Mouse (Mus musculus) neural tube, embryonic 11.5 days (tissue): Measurements from ENCODE around the gene Spaar. TPM values are rescaled to one million over a fixed set of nuclear protein-coding genes. Genes with fewer than 3 reads are reported as not detected.

ENCODE experiments used
- ATAC-seq: fragments of 200-750 bp; cut with Nextera tagmentation; 2 replicates; pipeline ENCODE4 v1.8.0; 2017; ENCODE audit warnings: moderate number of reproducible peaks, mild to moderate bottlenecking, moderate TSS enrichment, moderate library complexity; ENCODE audit not compliant: insufficient read depth, low FRiP score, low TSS enrichment
- DNase-seq: peaks from one replicate; pipeline ENCODE4 v3.0.0-alpha.2; 2015; ENCODE audit warnings: low spot score
- H3K27ac ChIP-seq: fragments of 300-500 bp; sonication (generic); 2 replicates; pipeline ENCODE4 v1.5.1; 2014; ENCODE audit warnings: low read depth, mild to moderate bottlenecking, low read length
- H3K27me3 ChIP-seq: fragments of 300-500 bp; sonication (generic); 2 replicates; pipeline ENCODE4 v1.6.1; 2014; ENCODE audit warnings: mild to moderate bottlenecking, low read length, mixed read lengths; ENCODE audit not compliant: control insufficient read depth, insufficient read depth
- H3K36me3 ChIP-seq: fragments of 300-500 bp; sonication (generic); 2 replicates; pipeline ENCODE4 v1.6.1; 2014; ENCODE audit warnings: mild to moderate bottlenecking, low read length, moderate library complexity, mixed read lengths; ENCODE audit not compliant: control insufficient read depth, insufficient read depth
- H3K4me1 ChIP-seq: fragments of 300-500 bp; sonication (generic); 2 replicates; pipeline ENCODE4 v1.6.1; 2014; ENCODE audit warnings: low read length, mixed read lengths; ENCODE audit not compliant: control insufficient read depth, insufficient read depth
- H3K4me2 ChIP-seq: fragments of 300-500 bp; sonication (generic); 2 replicates; pipeline ENCODE4 v1.6.1; 2014; ENCODE audit warnings: low read depth, mild to moderate bottlenecking, moderate library complexity
- H3K4me3 ChIP-seq: fragments of 300-500 bp; sonication (generic); 2 replicates; pipeline ENCODE4 v1.5.1; 2014; ENCODE audit warnings: low read depth, low read length
- H3K9ac ChIP-seq: fragments of 300-500 bp; sonication (generic); 2 replicates; pipeline ENCODE4 v1.6.1; 2014; ENCODE audit warnings: mild to moderate bottlenecking, low read length
- H3K9me3 ChIP-seq: fragments of 300-500 bp; sonication (generic); 2 replicates; pipeline ENCODE4 v1.6.1; 2016; ENCODE audit warnings: low read length; ENCODE audit not compliant: control insufficient read depth
- WGBS: fragments of 180-500 bp; shearing (Covaris S2); extraction: QIAGEN DNeasy Blood & Tissue Kit; methylation state at CpG from one replicate; pipeline ENCODE4 v1.1.7; 2014; 5-methylcytosine and 5-hydroxymethylcytosine counted together
- polyA plus RNA-seq: library from polyadenylated mRNA; unstranded; fragments of >200 nt; fragmentation: Nextera tagmentation; extraction: Ambion mirVana; gene quantifications from 2 replicates; pipeline ENCODE4 v1.2.1, GENCODE M21; 2014

Gene Spaar
- polyA plus RNA-seq, 1 experiment from 2014 or later = not detected

- ATAC-seq (no peak), DNase-seq (no peak)
- Histone ChIP-seq H3K27me3 (no peaks in the 10 kb centered on the region), H3K4me3 (no peak overlapping the region), H3K9me3 (peaks cover under 1% of the 10 kb centered on the region; the same call in 1 of the 2 replicates), H3K4me2 (no peak overlapping the region), H3K36me3 (no peaks in the 10 kb centered on the region), H3K4me1 (no peaks in the 10 kb centered on the region), H3K27ac (no peak overlapping the region), H3K9ac (no peak overlapping the region)
- 72% methylated on average over 7 of the region's 7 CpGs for WGBS
Observed at GRCm38 (mm10) chr4:43798936-43799335, 69.1 kb downstream of the Spaar start.

Other genes with a start within 250 kb of the Spaar start
- not detected in 2 replicates for gene Sit1, start 246.3 kb upstream of the Spaar start, polyA plus RNA-seq
- 46.6 and 55.9 TPM in 2 replicates for gene Ccdc107, start 237.1 kb upstream of the Spaar start, polyA plus RNA-seq
- 36.7 and 39.3 TPM in 2 replicates for gene Arhgef39, start 230.3 kb upstream of the Spaar start, polyA plus RNA-seq
- 0.23 and 0.44 TPM in 2 replicates for gene Car9, start 223.1 kb upstream of the Spaar start, polyA plus RNA-seq
- 101 and 127 TPM in 2 replicates for gene Tpm2, start 206.3 kb upstream of the Spaar start, polyA plus RNA-seq
- gene Creb3, start 167.7 kb upstream of the Spaar start, polyA plus RNA-seq = 56.0 and 62.5 TPM in 2 replicates
- 42.1 and 48.8 TPM in 2 replicates for gene Tln1, start 167.3 kb upstream of the Spaar start, polyA plus RNA-seq
- gene Rgp1, start 151.3 kb upstream of the Spaar start, polyA plus RNA-seq = 26.5 and 32.1 TPM in 2 replicates
- gene Gba2, start 151.2 kb upstream of the Spaar start, polyA plus RNA-seq = 29.8 and 30.8 TPM in 2 replicates
- 1.8 and 2.4 TPM in 2 replicates for gene Msmp, start 145.5 kb upstream of the Spaar start, polyA plus RNA-seq
- gene Npr2, start 98.1 kb upstream of the Spaar start, polyA plus RNA-seq = 29.0 and 37.4 TPM in 2 replicates
- gene Spag8, start 76.4 kb upstream of the Spaar start, polyA plus RNA-seq = 0.89 and 1.1 TPM in 2 replicates
- gene Hint2, start 73.6 kb upstream of the Spaar start, polyA plus RNA-seq = 63.8 and 65.4 TPM in 2 replicates
- 5.4 and 5.7 TPM in 2 replicates for gene Tmem8b, start 61.1 kb upstream of the Spaar start, polyA plus RNA-seq
- gene Fam221b, start 60.9 kb upstream of the Spaar start, polyA plus RNA-seq = 2.4 and 3.4 TPM in 2 replicates
- gene Olfr70, start 29.2 kb upstream of the Spaar start, polyA plus RNA-seq = not detected in 2 replicates
- gene Olfr71, start 19.8 kb upstream of the Spaar start, polyA plus RNA-seq = not detected in 2 replicates
- gene Hrct1, start 2.8 kb upstream of the Spaar start, polyA plus RNA-seq = 0.22 TPM in 1 of 2 replicates, not detected in the other
- gene Olfr159, start 41.0 kb downstream of the Spaar start, polyA plus RNA-seq = not detected in 2 replicates
- not detected in 2 replicates for gene Olfr156, start 93.9 kb downstream of the Spaar start, polyA plus RNA-seq
- not detected in 2 replicates for gene Olfr157, start 110.2 kb downstream of the Spaar start, polyA plus RNA-seq
- not detected in 2 replicates for gene Olfr155, start 121.5 kb downstream of the Spaar start, polyA plus RNA-seq
- gene Reck, start 145.5 kb downstream of the Spaar start, polyA plus RNA-seq = 15.9 and 18.5 TPM in 2 replicates
- 109 and 117 TPM in 2 replicates for gene Glipr2, start 227.4 kb downstream of the Spaar start, polyA plus RNA-seq